Mouse (Mus musculus): Measurements from ENCODE around the gene Iffo1.

The Iffo1 gene

DNA sequence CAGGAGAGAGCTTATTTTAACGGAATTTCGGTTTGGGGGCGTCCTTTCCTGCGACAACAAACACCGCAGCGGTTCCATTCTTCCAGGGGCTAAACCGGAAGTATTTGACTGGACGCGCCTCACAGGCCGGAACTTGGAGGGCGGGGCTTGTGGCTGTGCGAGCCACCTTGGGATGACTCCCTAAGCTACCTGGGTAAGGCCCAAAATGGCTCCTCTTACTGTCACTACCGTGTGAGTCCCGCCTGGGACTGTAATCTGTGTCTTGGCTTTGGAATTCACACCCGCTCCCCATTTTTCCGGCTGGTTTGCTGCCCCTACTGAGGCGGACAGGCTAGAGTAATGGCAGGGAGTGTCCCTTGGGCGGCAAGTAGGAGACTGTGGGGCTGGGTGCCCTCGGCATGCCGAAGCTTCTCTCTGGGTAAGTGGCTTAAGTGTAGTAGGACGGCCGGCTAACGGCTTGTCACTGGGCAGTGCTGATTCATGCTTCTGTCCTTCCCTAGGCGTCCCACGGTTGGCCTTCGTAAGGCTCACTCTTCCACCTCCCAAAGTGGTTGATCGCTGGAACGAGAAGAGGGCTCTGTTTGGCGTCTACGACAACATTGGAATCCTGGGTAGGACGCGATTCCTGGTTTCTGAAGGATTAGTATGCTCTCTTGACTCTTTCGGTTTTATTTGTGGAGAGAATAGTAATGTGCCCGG, 47.1 kb downstream of the Iffo1 start:
- DNase-seq (ENCODE audit: low read depth, low spot score): peak; percentile 90

DNA sequence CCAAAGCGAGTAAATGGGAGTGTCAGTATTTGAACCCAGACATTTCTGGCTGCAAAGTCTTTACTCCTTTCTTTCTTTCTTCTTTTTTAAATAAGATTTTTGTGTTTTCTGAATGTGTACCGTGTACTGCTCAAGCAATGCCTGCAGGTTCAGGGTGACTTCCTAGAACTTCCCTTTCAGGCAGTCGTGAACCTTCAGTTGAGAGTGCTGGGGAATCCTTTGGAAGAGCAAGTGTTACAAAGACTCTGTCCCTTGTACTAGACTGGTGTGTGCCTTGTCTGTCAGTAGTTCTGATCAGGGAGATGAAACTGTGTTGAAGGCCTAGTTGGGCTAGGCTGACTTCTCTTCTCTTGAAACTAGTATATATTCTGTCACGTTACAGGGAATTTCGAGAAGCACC, 47.8 kb downstream of the Iffo1 start:
- DNase-seq (ENCODE audit: low read depth, low spot score): no peak

DNA sequence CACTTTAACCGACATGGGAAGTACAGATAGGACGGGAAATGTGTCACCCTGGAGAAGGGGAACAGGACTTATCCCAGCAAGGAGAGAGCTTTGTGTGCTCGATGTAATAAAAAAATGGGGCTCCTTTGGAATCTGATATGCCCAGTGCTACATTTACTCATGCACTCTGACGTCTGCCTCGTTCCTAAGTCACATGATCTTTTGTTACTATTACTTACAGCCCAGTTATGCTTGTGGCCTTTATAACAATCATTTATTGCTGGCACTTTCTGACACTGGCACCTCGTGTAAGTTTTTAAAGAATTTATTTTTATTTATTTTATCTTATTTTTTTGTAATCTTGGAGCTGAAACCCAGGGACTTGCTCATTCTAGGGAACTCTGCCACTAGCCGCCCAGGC, 48.3 kb downstream of the Iffo1 start:
- DNase-seq (ENCODE audit: low read depth, low spot score): no peak

DNA sequence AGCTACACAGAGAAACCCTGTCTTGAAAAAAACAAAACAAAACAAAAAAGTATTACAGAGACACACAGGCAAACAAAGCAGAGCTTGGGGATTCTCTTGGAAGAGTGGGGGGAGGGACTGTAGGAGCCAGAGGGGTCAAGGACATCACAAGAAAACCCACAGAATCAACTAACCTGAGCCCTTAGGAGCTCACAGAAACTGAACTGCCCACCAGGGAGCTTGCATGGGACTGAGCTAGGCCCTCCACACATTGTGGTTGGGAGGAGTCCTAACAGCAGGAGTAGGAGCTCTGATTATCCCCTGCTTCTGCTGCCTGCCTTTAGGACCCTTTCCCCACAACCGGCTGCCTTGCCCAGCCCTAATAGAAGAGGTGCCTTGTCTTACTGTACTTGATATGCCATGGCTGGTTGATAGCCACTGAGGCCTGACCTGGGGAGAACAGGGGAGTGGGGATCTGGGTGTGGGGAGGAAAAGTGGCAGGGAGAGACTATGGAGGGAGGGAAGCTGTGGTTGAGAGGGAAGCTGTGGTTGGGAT, 50.6 kb downstream of the Iffo1 start:
- DNase-seq (ENCODE audit: low read depth, low spot score): no peak

DNA sequence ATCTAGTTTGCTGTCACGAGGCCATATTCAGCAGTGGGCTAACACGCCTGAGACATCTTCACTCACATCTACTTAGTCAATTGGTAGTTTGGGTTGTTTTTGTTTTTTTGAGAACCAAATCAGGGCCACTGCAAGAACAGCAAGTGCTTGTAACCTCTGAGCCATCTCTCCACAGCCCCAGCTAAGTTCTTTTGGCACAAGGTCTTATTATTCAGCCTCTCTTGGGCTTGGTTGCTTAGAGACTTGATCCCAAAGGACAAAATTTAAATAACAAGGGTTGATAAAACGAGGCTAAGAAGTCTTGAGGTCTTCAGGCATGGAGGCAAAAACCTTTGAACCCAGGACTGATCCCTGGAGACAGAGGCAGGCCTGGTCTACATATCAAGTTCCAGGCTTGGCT, 51.3 kb downstream of the Iffo1 start:
- no peak for DNase-seq (ENCODE audit: low read depth, low spot score)

DNA sequence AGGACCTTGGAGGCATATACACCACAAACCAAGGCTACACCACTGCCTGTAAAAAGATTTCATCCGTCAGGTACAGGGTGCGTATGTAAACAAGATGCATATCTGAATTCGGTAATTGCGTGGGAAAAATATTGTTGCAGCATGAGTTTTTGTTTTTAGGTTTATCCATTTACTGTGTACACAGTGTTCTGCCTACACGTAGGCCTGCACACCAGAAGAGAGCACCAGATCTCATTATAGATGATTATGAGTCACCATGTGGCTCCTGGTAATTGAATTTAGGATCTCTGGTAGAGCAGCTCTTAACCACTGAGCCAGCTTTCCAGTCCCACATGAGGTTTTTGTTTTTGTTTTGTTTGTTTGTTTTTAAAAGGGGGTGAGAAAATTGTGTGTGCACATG, 52.1 kb downstream of the Iffo1 start:
- DNase-seq (ENCODE audit: low read depth, low spot score): no peak

DNA sequence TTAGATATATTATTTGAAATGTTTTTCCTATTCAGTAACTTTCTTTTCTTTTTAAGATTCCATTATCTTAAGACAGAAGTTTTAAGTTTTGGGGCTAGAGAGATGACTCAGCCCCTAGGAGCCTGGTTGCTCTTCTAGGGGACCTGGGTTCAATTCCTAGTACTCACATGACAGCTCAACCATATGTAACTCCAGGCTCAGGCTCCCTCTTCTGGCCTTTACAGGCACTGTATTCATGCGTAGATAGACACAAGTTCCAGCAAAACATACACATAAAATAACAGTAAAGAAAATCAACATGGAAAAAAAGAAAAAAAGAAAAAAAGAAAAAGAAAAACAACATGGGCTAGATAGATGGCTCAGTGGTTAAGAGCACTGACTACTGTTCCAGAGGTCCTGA, 65.4 kb downstream of the Iffo1 start:
- DNase-seq (ENCODE audit: low read depth, low spot score): no peak
